Mouse (Mus musculus): Measurements from ENCODE around the gene G6pdx. TPM values are rescaled to one million over a fixed set of nuclear protein-coding genes. Genes with fewer than 3 reads are reported as not detected.

Gene G6pdx
- total and polyA plus RNA-seq, 2 experiments from 2014 or later, result 40.2 to 55.6 TPM

DNA sequence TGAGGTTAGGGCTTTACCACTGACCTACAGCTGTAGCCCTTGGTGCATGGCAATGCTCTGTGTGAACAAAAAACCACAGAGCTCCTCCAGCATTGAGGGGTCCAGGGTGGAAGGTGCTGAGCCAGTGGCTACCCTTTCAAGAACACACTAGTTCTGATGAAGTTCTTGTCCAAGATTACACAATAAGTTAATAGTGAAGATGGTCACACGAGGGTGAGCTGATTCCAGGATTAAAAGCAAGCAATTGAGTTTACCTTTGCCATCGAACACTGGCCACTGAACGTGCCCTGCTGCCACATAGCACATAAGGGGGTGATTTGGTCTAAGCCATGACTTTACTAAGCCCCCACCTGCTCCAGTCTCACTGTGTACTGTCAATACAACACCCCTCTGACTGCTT, 1.9 kb downstream of the G6pdx start:
- Histone ChIP-seq H3K36me3 (ENCODE audit: insufficient read depth, low read length) (no peaks in the 10 kb centered on the region), H3K4me1 (ENCODE audit: insufficient read depth, low read length) (no peaks in the 10 kb centered on the region), H3K9me3 (ENCODE audit: low read length) (no peaks in the 10 kb centered on the region), H3K4me3 (ENCODE audit: low read depth, low read length) (no peak overlapping the region), H3K4me2 (ENCODE audit: low read depth, low read length, poor library complexity, severe bottlenecking) (no peak overlapping the region), H3K27ac (ENCODE audit: low read depth, low read length) (no peak overlapping the region), H3K27me3 (ENCODE audit: insufficient read depth, low read length) (no peaks in the 10 kb centered on the region), H3K9ac (replicated peaks; ENCODE audit: low read length, poor library complexity, severe bottlenecking) (no peak overlapping the region)
- ATAC-seq (ENCODE audit: low FRiP score), result no peak
- TF ChIP-seq CTCF (IDR thresholded peaks at IDR 0.05), result no peak
- WGBS, result 78% methylated on average over 3 of the region's 3 CpGs
- no peak for DNase-seq (ENCODE audit: low spot score)

GRCm38 (mm10) chrX:74426256-74426655, 2.7 kb downstream of the G6pdx start:
- Histone ChIP-seq H3K9me3 (ENCODE audit: low read length) (no peaks in the 10 kb centered on the region), H3K27ac (ENCODE audit: low read depth, low read length) (no peak overlapping the region), H3K9ac (replicated peaks; ENCODE audit: low read length, poor library complexity, severe bottlenecking) (no peak overlapping the region), H3K4me2 (ENCODE audit: low read depth, low read length, poor library complexity, severe bottlenecking) (no peak overlapping the region), H3K36me3 (ENCODE audit: insufficient read depth, low read length) (no peaks in the 10 kb centered on the region), H3K4me3 (ENCODE audit: low read depth, low read length) (no peak overlapping the region), H3K4me1 (ENCODE audit: insufficient read depth, low read length) (no peaks in the 10 kb centered on the region), H3K27me3 (ENCODE audit: insufficient read depth, low read length) (no peaks in the 10 kb centered on the region)
- no peak for DNase-seq (ENCODE audit: low spot score)
- whole genome bisulfite sequencing, result 85% methylated on average over 1 of the region's 1 CpGs
- no peak for TF ChIP-seq CTCF (IDR thresholded peaks at IDR 0.05)
- ATAC-seq (ENCODE audit: low FRiP score), result no peak

DNA sequence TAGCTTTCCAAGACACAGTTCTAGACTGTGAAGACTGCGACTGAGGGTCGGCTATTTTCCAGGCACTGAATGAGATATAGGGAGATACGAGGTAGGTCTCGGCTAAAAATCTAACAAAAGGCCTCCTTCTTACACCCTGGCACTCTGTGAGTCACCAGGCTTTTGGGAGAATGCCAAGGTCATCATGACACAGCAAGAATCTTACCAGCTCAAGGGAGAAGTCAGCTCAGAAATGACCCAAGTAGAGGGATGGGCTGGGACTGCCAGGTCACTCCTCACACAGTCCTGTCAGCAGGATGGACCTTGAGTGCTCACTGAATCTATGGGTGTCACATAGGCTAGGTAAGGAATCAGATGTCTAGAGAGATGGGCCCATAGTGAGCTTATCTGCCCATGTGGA, 3.8 kb downstream of the G6pdx start:
- ATAC-seq (ENCODE audit: low FRiP score) (no peak), DNase-seq (ENCODE audit: low spot score) (no peak)
- Histone ChIP-seq H3K4me2 (ENCODE audit: low read depth, low read length, poor library complexity, severe bottlenecking) (no peak overlapping the region), H3K27me3 (ENCODE audit: insufficient read depth, low read length) (no peaks in the 10 kb centered on the region), H3K9ac (replicated peaks; ENCODE audit: low read length, poor library complexity, severe bottlenecking) (no peak overlapping the region), H3K27ac (ENCODE audit: low read depth, low read length) (no peak overlapping the region), H3K4me3 (ENCODE audit: low read depth, low read length) (no peak overlapping the region), H3K9me3 (ENCODE audit: low read length) (no peaks in the 10 kb centered on the region), H3K4me1 (ENCODE audit: insufficient read depth, low read length) (no peaks in the 10 kb centered on the region), H3K36me3 (ENCODE audit: insufficient read depth, low read length) (no peaks in the 10 kb centered on the region)
- TF ChIP-seq CTCF (IDR thresholded peaks at IDR 0.05), result no peak
- 88% methylated on average over 4 of the region's 4 CpGs for WGBS

GRCm38 (mm10) chrX:74424443-74424842, 4.6 kb downstream of the G6pdx start:
- Histone ChIP-seq H3K4me2 (ENCODE audit: low read depth, low read length, poor library complexity, severe bottlenecking) (no peak overlapping the region), H3K27me3 (ENCODE audit: insufficient read depth, low read length) (no peaks in the 10 kb centered on the region), H3K9ac (replicated peaks; ENCODE audit: low read length, poor library complexity, severe bottlenecking) (no peak overlapping the region), H3K4me1 (ENCODE audit: insufficient read depth, low read length) (no peaks in the 10 kb centered on the region), H3K9me3 (ENCODE audit: low read length) (no peaks in the 10 kb centered on the region), H3K36me3 (ENCODE audit: insufficient read depth, low read length) (no peaks in the 10 kb centered on the region), H3K27ac (ENCODE audit: low read depth, low read length) (no peak overlapping the region), H3K4me3 (ENCODE audit: low read depth, low read length) (no peak overlapping the region)
- no peak for ATAC-seq (ENCODE audit: low FRiP score)
- DNase-seq (ENCODE audit: low spot score), result no peak
- no peak for TF ChIP-seq CTCF (IDR thresholded peaks at IDR 0.05)

GRCm38 (mm10) chrX:74413377-74413776, 15.6 kb downstream of the G6pdx start:
- Histone ChIP-seq H3K9me3 (ENCODE audit: low read length) (no peaks in the 10 kb centered on the region), H3K4me2 (ENCODE audit: low read depth, low read length, poor library complexity, severe bottlenecking) (no peak overlapping the region), H3K4me1 (ENCODE audit: insufficient read depth, low read length) (no peaks in the 10 kb centered on the region), H3K36me3 (ENCODE audit: insufficient read depth, low read length) (no peaks in the 10 kb centered on the region), H3K27me3 (ENCODE audit: insufficient read depth, low read length) (no peaks in the 10 kb centered on the region), H3K9ac (replicated peaks; ENCODE audit: low read length, poor library complexity, severe bottlenecking) (no peak overlapping the region), H3K27ac (ENCODE audit: low read depth, low read length) (no peak overlapping the region), H3K4me3 (ENCODE audit: low read depth, low read length) (no peak overlapping the region)
- TF ChIP-seq CTCF (IDR thresholded peaks at IDR 0.05), result peak; percentile 96
- ATAC-seq (ENCODE audit: low FRiP score) (peak; percentile 85), DNase-seq (ENCODE audit: low spot score) (peak; percentile 81)

DNA sequence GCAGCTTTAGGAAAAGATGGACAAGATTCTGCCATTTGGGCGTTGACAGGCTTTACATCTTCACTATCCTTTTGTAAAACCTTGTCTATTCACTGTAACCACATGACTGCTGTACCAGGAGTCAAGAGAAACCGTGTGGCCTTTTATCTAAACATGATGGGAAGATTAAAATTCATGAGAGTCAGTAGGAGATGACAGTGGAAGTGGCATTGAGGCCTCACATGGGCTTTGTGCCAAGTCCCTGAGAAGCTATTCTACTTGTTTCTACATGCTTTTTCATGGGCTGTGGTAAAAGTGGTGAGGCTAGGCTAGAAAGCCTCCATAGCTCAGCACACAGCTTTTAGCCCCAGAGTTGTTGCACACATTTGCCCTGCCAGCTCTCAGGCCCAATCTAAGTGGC, 20.7 kb downstream of the G6pdx start:
- TF ChIP-seq CTCF (IDR thresholded peaks at IDR 0.05), result no peak
- DNase-seq (ENCODE audit: low spot score), result no peak
- Histone ChIP-seq H3K9ac (replicated peaks; ENCODE audit: low read length, poor library complexity, severe bottlenecking) (no peak overlapping the region), H3K4me1 (ENCODE audit: insufficient read depth, low read length) (no peaks in the 10 kb centered on the region), H3K36me3 (ENCODE audit: insufficient read depth, low read length) (no peaks in the 10 kb centered on the region), H3K4me2 (ENCODE audit: low read depth, low read length, poor library complexity, severe bottlenecking) (no peak overlapping the region), H3K4me3 (ENCODE audit: low read depth, low read length) (no peak overlapping the region), H3K9me3 (ENCODE audit: low read length) (no peaks in the 10 kb centered on the region), H3K27me3 (ENCODE audit: insufficient read depth, low read length) (no peaks in the 10 kb centered on the region), H3K27ac (ENCODE audit: low read depth, low read length) (no peak overlapping the region)
- 42% methylated on average over 2 of the region's 2 CpGs for WGBS
- ATAC-seq (ENCODE audit: low FRiP score), result no peak

DNA sequence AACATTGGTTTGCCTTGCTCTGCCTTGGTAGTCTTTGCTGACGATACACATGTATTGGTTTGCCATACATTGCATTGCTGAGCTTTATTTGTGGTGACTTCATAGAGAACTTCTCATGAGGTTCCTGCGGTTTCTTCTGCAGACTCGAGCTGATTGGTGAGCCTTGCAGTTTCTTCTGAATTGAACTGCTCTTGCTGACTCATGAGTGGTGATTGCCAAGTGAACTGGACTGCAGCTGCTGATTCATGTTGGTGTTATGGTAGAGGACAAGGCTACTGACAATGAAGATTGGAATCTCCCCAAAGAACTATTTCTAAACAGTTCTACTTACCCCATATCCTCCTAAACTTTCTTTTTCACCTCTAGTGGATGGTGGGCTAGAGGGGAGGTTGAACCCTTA, 28.9 kb downstream of the G6pdx start:
- no peak for TF ChIP-seq CTCF (IDR thresholded peaks at IDR 0.05)
- WGBS, result 91% methylated on average over 3 of the region's 3 CpGs
- no peak overlapping the region for H3K9ac ChIP-seq (replicated peaks; ENCODE audit: low read length, poor library complexity, severe bottlenecking)
- no peaks in the 10 kb centered on the region for H3K4me1 ChIP-seq (ENCODE audit: insufficient read depth, low read length)
- DNase-seq (ENCODE audit: low spot score) (no peak), ATAC-seq (ENCODE audit: low FRiP score) (no peak)
- no peaks in the 10 kb centered on the region for H3K27me3 ChIP-seq (ENCODE audit: insufficient read depth, low read length)
- H3K4me2 ChIP-seq (ENCODE audit: low read depth, low read length, poor library complexity, severe bottlenecking), result no peak overlapping the region
- no peaks in the 10 kb centered on the region for H3K9me3 ChIP-seq (ENCODE audit: low read length)
- no peaks in the 10 kb centered on the region for H3K36me3 ChIP-seq (ENCODE audit: insufficient read depth, low read length)
- H3K4me3 ChIP-seq (ENCODE audit: low read depth, low read length), result no peak overlapping the region
- H3K27ac ChIP-seq (ENCODE audit: low read depth, low read length), result no peak overlapping the region
